Mouse (Mus musculus) intestine, postnatal 0 days (tissue): ENCODE measurements around the gene Cst3. TPM values are rescaled to one million over a fixed set of nuclear protein-coding genes. Genes with fewer than 3 reads are reported as not detected.

ENCODE experiments used
- ATAC-seq: fragments of 200-750 bp; cut with Nextera tagmentation; 2 replicates; pipeline ENCODE4 v1.8.0; 2017; ENCODE audit warnings: mild to moderate bottlenecking, moderate TSS enrichment, moderate library complexity
- H3K27ac ChIP-seq: fragments of 300-500 bp; sonication (generic); 2 replicates; pipeline ENCODE4 v1.5.1; 2014; ENCODE audit warnings: mild to moderate bottlenecking, low read depth, low read length, moderate library complexity
- H3K27me3 ChIP-seq: fragments of 300-500 bp; sonication (generic); replicated peaks from 2 replicates; pipeline ENCODE4 v1.6.1; 2014; ENCODE audit warnings: low read length, mixed read lengths; ENCODE audit not compliant: control insufficient read depth, insufficient read depth
- H3K36me3 ChIP-seq: fragments of 300-500 bp; sonication (generic); 2 replicates; pipeline ENCODE4 v1.6.1; 2014; ENCODE audit warnings: mild to moderate bottlenecking, moderate library complexity; ENCODE audit not compliant: control insufficient read depth, insufficient read depth
- H3K4me1 ChIP-seq: fragments of 300-500 bp; sonication (generic); replicated peaks from 2 replicates; pipeline ENCODE4 v1.6.1; 2014; ENCODE audit warnings: antibody characterized with exemption, low read length, mixed read lengths; ENCODE audit not compliant: control insufficient read depth, insufficient read depth
- H3K4me2 ChIP-seq: fragments of 300-500 bp; sonication (generic); replicated peaks from 2 replicates; pipeline ENCODE4 v1.6.1; 2014; ENCODE audit warnings: low read depth, mild to moderate bottlenecking, moderate library complexity
- H3K4me3 ChIP-seq: fragments of 300-500 bp; sonication (generic); 2 replicates; pipeline ENCODE4 v1.5.1; 2014; ENCODE audit warnings: low read depth, low read length
- H3K9ac ChIP-seq: fragments of 300-500 bp; sonication (generic); 2 replicates; pipeline ENCODE4 v1.6.1; 2014; ENCODE audit warnings: mild to moderate bottlenecking, low read depth, low read length
- H3K9me3 ChIP-seq: fragments of 300-500 bp; sonication (generic); 2 replicates; pipeline ENCODE4 v1.6.1; 2016; ENCODE audit warnings: mixed run types; ENCODE audit not compliant: control insufficient read depth
- CTCF ChIP-seq: sonication (generic); IDR thresholded peaks from 2 replicates; pipeline ENCODE4 v1.5.1; 2016; ENCODE audit warnings: low read depth, mild to moderate bottlenecking, control low read depth, antibody characterized with exemption, moderate library complexity
- WGBS: fragments of 180-500 bp; shearing (Covaris S2); extraction: QIAGEN DNeasy Blood & Tissue Kit; methylation state at CpG from one replicate; pipeline ENCODE4 v1.1.7; 2014; 5-methylcytosine and 5-hydroxymethylcytosine counted together
- polyA plus RNA-seq: library from polyadenylated mRNA; unstranded; fragments of >200 nt; fragmentation: Nextera tagmentation; extraction: Ambion mirVana; gene quantifications from 2 replicates; pipeline ENCODE4 v1.2.1, GENCODE M21; 2015

The Cst3 gene
- polyA plus RNA-seq, 1 experiment from 2014 or later: 313 TPM

DNA sequence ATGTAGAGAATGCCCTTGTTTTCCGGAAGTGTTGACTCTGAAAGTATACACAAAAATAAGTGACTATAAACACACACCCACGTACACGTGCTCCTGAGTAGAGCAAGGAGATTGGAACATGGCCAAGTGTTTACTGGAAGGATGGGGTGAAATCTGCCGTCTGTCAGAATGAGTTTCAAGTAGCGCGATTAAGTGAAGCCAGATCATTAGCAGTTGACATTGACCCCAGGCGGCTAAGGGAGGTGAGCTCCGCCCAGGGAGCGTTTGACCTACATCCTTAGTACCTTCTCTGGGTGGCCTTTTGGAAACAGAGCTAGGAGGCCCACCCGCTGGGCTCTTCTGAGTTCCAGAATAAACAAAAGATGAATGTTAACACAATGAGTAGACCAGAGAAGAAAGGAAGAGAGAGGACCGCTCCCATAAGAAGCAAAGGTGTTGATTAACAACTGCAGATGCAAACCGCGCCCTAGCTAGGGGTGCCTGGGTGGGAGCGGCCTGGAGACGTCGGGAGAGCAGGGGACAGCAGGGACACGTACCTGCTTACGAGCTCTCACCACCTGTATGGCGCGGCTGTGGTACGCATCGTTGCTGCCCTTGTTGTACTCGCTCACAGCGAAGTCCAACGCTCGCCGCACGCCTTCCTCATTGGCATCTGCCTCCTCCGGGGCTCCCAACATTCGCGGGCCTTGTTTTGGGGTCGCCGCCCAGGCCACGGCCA, 716 bp downstream of the Cst3 start:
- no peaks in the 10 kb centered on the region for H3K27me3 ChIP-seq
- WGBS: under 1% methylated on average over 34 of the region's 34 CpGs

DNA sequence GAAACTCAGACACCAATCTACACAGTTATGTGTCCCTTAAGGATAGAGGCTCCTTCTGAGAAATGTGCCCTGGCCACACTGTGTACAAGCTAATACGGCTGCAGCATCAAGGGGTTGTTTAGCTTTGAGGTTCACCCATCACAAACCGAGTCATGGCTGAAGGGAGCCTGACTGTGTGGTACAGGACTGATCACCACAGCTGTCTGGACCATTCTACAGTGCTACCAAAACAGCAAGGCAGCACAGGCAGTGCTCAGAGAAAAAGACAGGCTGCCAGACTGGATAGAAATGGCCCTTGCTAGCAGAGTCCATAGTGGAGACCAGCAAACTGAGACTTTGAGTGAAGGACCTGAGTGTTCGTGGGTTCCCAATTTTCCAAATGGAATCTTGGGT, 1.3 kb downstream of the Cst3 start:
- peak overlapping the region; percentile 59; the same call in 1 of the 2 replicates for H3K9ac ChIP-seq
- ATAC-seq: no peak
- WGBS: 32% methylated on average over 3 of the region's 3 CpGs
- H3K27ac ChIP-seq: no peak overlapping the region
- H3K4me3 ChIP-seq: peak overlapping the region; percentile 78
- no peaks in the 10 kb centered on the region for H3K27me3 ChIP-seq
- TF ChIP-seq CTCF: no peak
- peaks cover 12% of the 10 kb centered on the region; the same call in 1 of the 2 replicates for H3K36me3 ChIP-seq
- no peaks in the 10 kb centered on the region for H3K4me1 ChIP-seq
- no peaks in the 10 kb centered on the region for H3K9me3 ChIP-seq
- H3K4me2 ChIP-seq: peak overlapping the region; percentile 89

More for the DNA sequence above, 716 bp downstream of the Cst3 start:
- no peaks in the 10 kb centered on the region for H3K9me3 ChIP-seq
- ATAC-seq: peak; percentile 67
- H3K9ac ChIP-seq: peak overlapping the region; percentile 59
- H3K4me1 ChIP-seq: no peaks in the 10 kb centered on the region
- H3K4me2 ChIP-seq: peak overlapping the region; percentile 89
- peak overlapping the region; percentile 78 for H3K4me3 ChIP-seq
- no peak for TF ChIP-seq CTCF
- peak overlapping the region; percentile 73 for H3K27ac ChIP-seq
- H3K36me3 ChIP-seq: peaks cover 12% of the 10 kb centered on the region; the same call in 1 of the 2 replicates

DNA sequence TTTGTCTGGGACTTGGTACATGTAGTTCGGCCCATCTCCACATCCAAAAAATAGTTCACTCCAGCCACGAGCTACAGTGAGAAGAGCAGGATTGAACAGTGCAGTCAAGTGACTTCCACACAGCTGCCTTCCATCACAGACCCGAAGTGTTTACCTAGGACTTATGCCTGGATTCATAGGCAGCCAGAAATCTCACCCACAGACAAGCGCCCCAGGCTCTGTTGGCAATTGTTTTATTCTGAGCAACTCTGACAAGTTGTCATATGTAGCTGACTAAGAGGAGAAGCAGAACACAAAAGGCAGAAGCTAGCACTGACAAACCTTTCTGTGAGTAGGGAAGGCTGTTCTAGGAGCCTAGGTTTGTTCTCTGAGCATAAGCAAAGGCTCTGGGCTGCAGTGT, 2.6 kb downstream of the Cst3 start:
- 44% methylated on average over 4 of the region's 4 CpGs for WGBS
- no peak overlapping the region for H3K27ac ChIP-seq
- no peak overlapping the region for H3K4me3 ChIP-seq
- TF ChIP-seq CTCF: no peak
- H3K27me3 ChIP-seq: no peaks in the 10 kb centered on the region
- H3K4me2 ChIP-seq: peak overlapping the region; percentile 89
- no peaks in the 10 kb centered on the region for H3K9me3 ChIP-seq
- H3K36me3 ChIP-seq: peaks cover 12% of the 10 kb centered on the region; the same call in 1 of the 2 replicates
- H3K9ac ChIP-seq: 0 out of 2 replicates have a peak overlapping the region, but pooled peaks have one; percentile 7
- no peak for ATAC-seq
- H3K4me1 ChIP-seq: no peaks in the 10 kb centered on the region

DNA sequence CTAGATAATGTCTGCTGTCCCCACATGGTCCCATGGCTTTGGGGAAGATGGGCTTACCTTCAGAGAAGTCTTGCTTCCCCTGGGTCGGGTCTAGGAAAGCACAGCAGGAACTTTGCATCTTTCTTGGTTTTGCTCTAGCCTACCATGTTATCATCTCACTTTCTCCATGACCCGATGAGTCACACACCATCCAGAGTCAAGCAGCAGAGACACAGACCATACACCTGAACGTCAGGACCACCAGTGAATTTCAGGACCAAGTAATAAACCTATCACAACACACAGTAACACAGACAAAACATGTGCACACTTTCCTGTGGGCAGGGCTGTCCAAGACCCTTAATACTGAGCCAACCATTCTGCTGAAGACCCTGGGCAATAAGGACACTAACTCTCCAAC, 5.0 kb downstream of the Cst3 start:
- 82% methylated on average over 3 of the region's 3 CpGs for WGBS
- no peak for ATAC-seq

DNA sequence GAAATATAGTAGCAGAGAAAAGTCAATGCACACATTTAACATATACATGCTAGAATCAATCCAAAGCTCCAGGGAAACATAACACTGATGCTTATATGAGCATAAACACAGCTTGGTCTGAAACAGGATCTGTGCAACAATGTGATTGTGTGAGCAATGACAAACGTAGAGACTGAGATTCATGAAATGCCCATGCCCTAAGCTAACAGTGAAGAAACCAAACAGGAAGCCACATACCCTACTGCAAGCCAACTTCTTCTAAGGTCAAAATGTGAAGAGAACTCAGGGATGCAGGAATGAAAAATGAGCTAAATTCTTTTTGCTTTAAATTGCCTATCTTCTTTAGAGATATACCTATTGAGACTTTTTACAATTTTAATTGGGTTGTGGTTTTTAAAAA, 6.5 kb downstream of the Cst3 start:
- H3K27me3 ChIP-seq: no peaks in the 10 kb centered on the region
- H3K4me1 ChIP-seq: no peaks in the 10 kb centered on the region
- H3K4me3 ChIP-seq: no peak overlapping the region
- H3K9ac ChIP-seq: no peak overlapping the region
- no peak for TF ChIP-seq CTCF
- WGBS: 62% methylated on average over 1 of the region's 1 CpGs
- H3K36me3 ChIP-seq: peaks cover 12% of the 10 kb centered on the region; the same call in 1 of the 2 replicates
- no peak overlapping the region for H3K27ac ChIP-seq
- no peak overlapping the region for H3K4me2 ChIP-seq
- H3K9me3 ChIP-seq: no peaks in the 10 kb centered on the region
- ATAC-seq: no peak

More for the DNA sequence above, 5.0 kb downstream of the Cst3 start:
- no peak overlapping the region for H3K9ac ChIP-seq
- no peaks in the 10 kb centered on the region for H3K4me1 ChIP-seq
- no peaks in the 10 kb centered on the region for H3K9me3 ChIP-seq
- peaks cover 12% of the 10 kb centered on the region; the same call in 1 of the 2 replicates for H3K36me3 ChIP-seq
- no peak overlapping the region for H3K27ac ChIP-seq
- no peak for TF ChIP-seq CTCF
- no peak overlapping the region for H3K4me3 ChIP-seq
- no peaks in the 10 kb centered on the region for H3K27me3 ChIP-seq
- no peak overlapping the region for H3K4me2 ChIP-seq

DNA sequence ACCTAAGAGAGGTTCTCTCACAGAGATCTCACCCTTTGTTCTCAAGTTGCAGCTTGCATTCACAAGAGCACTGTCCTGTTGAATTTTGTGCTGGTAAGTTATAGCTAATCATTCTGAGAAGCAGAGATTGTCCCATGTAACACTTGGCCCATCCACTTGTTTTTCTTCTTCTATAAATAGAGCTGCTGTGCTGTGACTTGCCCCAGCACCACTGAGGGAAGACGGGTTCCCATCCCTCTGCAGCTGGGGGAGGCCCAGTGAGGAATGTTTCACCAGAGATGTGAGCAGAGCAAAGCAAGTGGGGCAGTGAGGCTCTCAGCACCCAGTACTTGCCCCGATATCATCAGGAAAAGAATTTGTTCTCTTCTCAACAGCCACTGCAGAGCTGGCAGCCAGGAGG, 10.5 kb downstream of the Cst3 start, which contains the start of gene 9230104L09Rik:
Gene 9230104L09Rik (minus strand): TSS at position 73 of the 400 bp plus-strand sequence.
- H3K27me3 ChIP-seq: no peaks in the 10 kb centered on the region
- H3K4me1 ChIP-seq: no peaks in the 10 kb centered on the region
- H3K4me3 ChIP-seq: no peak within 1 kb of the TSS
- no peak for ATAC-seq
- H3K4me2 ChIP-seq: no peak within 1 kb of the TSS
- no peak within 1 kb of the TSS for H3K9ac ChIP-seq
- 46% methylated on average over 2 of the region's 2 CpGs for WGBS
- H3K36me3 ChIP-seq: no peaks in the 10 kb centered on the region
- no peak for TF ChIP-seq CTCF
- no peak within 1 kb of the TSS for H3K27ac ChIP-seq
- H3K9me3 ChIP-seq: no peaks in the 10 kb centered on the region
